Mouse (Mus musculus) mouse embryonic stem cell (cell line): ENCODE results near the gene Cep97.

Source experiments
- in situ Hi-C, 2 experiments: fragments of 300-500 bp; cut with MboI; formaldehyde crosslinking; loops; 1 replicate in 1 of 2; 3 replicates in 1 of 2; pipeline ENCODE4 v1.14.3; 2019 to 2020; ENCODE audit warnings: low sequenced_read_pairs in 2 of 2, low pct_unique_long_range_greater_than_20kb in 1 of 2, mixed read lengths in 1 of 2; ENCODE audit not compliant: unreplicated experiment in 1 of 2

The Cep97 gene

GRCm38 (mm10) chr16:55852515-55852914 is 82.1 kb downstream of the Cep97 start:
- in situ Hi-C loops: loop anchor here (25.0 kb wide), 1 partner anchor 365 kb away; no protein-coding TSS in a partner anchor

- in situ Hi-C loops: loop anchor here (25.0 kb wide), 1 partner anchor 363 kb away; no protein-coding TSS in a partner anchor
Observed at GRCm38 (mm10) chr16:55850485-55850884, 84.2 kb downstream of the Cep97 start.
